Mouse (Mus musculus) liver, embryonic 15.5 days (tissue): Measurements from ENCODE around the gene Parg. TPM values are rescaled to one million over a fixed set of nuclear protein-coding genes. Genes with fewer than 3 reads are reported as not detected.
"Not testable (repeated sequence)": the region's sequence is repeated elsewhere in the genome, so short reads cannot be mapped to it uniquely, and the experiment has no call there.

ENCODE experiments used
- ATAC-seq: fragments of 200-750 bp; cut with Nextera tagmentation; 2 replicates; pipeline ENCODE4 v1.8.0; 2017; ENCODE audit warnings: moderate number of reproducible peaks, mild to moderate bottlenecking, moderate library complexity; ENCODE audit not compliant: insufficient read depth
- H3K27ac ChIP-seq: fragments of 300-500 bp; sonication (generic); replicated peaks from 2 replicates; pipeline ENCODE4 v1.5.1; 2015; ENCODE audit warnings: mild to moderate bottlenecking, inconsistent platforms
- H3K27me3 ChIP-seq: fragments of 300-500 bp; sonication (generic); 2 replicates; pipeline ENCODE4 v1.6.1; 2015; ENCODE audit warnings: mild to moderate bottlenecking, inconsistent platforms
- H3K36me3 ChIP-seq: fragments of 300-500 bp; sonication (generic); replicated peaks from 2 replicates; pipeline ENCODE4 v1.6.1; 2015; ENCODE audit warnings: moderate library complexity, mild to moderate bottlenecking, inconsistent platforms
- H3K4me1 ChIP-seq: fragments of 300-500 bp; sonication (generic); replicated peaks from 2 replicates; pipeline ENCODE4 v1.6.1; 2015; ENCODE audit warnings: inconsistent platforms
- H3K4me2 ChIP-seq: fragments of 300-500 bp; sonication (generic); 2 replicates; pipeline ENCODE4 v1.6.1; 2015; ENCODE audit warnings: moderate library complexity, mild to moderate bottlenecking, inconsistent platforms
- H3K4me3 ChIP-seq: fragments of 300-500 bp; sonication (generic); replicated peaks from 2 replicates; pipeline ENCODE4 v1.5.1; 2015; ENCODE audit warnings: mild to moderate bottlenecking, inconsistent platforms
- H3K9ac ChIP-seq: fragments of 300-500 bp; sonication (generic); 2 replicates; pipeline ENCODE4 v1.6.1; 2015; ENCODE audit warnings: moderate library complexity, mild to moderate bottlenecking, inconsistent platforms
- H3K9me3 ChIP-seq: fragments of 300-500 bp; sonication (generic); replicated peaks from 2 replicates; pipeline ENCODE4 v1.6.1; 2016; ENCODE audit warnings: inconsistent platforms
- WGBS: fragments of 180-500 bp; shearing (Covaris S2); methylation state at CpG from one replicate; pipeline ENCODE4 v1.1.7; 2015; ENCODE audit warnings: mixed read lengths; ENCODE audit not compliant: insufficient replicate concordance; 5-methylcytosine and 5-hydroxymethylcytosine counted together
- polyA plus RNA-seq: library from polyadenylated mRNA; unstranded; fragments of >200 nt; fragmentation: Nextera tagmentation; extraction: Ambion mirVana; gene quantifications from 2 replicates; pipeline ENCODE4 v1.2.1, GENCODE M21; 2015

The Parg gene
- polyA plus RNA-seq, 1 experiment from 2014 or later = 13.0 TPM

DNA sequence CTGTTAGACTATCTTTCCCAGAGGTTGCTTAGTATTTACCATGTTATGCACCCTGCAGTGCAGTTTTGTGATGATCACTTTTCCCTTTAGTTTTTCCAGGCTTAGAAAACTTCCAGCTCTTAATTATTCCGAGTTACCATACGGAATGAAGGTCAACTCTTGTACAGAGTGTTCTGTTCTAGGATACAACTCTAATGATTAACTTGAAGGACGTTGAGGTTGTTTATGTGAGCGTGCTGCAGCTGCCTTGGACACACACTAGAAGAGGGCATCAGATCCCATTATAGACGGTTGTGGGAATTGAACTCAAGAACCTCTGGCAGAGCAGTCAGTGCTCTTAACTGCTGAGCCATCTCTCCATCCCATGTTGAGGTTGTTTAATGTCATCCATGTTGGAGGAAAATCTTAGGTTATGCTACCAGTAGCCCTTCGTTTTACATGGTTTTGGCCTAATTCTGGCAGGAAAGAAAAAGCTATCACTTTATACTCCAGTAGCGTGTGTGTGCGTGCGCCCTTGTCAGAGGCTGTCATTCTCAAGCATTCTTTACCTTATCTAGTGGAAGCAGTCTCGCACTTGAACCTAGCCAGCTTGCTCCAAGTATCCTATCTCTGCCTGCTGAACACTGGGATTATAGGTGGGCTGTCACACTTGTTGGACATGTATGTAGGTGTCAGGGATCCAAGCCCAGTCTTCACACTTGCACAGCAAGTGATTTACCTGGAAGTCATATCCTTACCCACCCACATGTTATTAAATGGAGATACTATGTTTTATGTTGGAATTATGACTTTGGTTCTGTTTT lies 22.2 kb upstream of the Parg start:
- Histone ChIP-seq H3K27me3 (no peaks in the 10 kb centered on the region), H3K36me3 (peaks cover 78% of the 10 kb centered on the region), H3K4me2 (no peak overlapping the region), H3K4me1 (peaks cover 6% of the 10 kb centered on the region), H3K27ac (no peak overlapping the region; the same call in 1 of the 2 replicates), H3K4me3 (no peak overlapping the region), H3K9ac (no peak overlapping the region), H3K9me3 (no peaks in the 10 kb centered on the region)
- WGBS = 64% methylated on average over 10 of the region's 10 CpGs
- peak; percentile 41 for ATAC-seq

DNA sequence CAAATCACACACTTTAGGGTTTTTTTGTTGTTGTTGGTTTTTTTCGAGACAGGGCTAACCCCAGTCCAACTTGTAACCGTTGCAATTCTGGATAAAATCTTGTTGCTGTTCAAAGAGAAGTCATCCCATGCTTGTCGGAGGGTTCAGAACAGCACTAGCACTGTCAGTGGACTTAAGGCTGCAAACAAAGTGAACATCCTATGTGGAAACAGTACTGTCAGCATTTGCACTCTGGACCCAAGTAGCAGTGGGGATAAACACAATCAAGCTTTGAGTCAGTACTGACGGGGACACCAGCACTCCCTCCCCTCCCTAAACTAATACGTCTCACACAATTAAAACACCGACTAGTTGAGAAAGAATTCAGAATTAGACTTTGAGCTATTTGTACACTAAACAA lies 20.9 kb upstream of the Parg start:
- peaks cover 78% of the 10 kb centered on the region for H3K36me3 ChIP-seq
- H3K4me2 ChIP-seq = no peak overlapping the region
- no peak; the same call in 1 of the 2 replicates for ATAC-seq
- H3K27ac ChIP-seq = no peak overlapping the region
- no peaks in the 10 kb centered on the region for H3K27me3 ChIP-seq
- 74% methylated on average over 6 of the region's 6 CpGs for WGBS
- no peak overlapping the region for H3K9ac ChIP-seq
- no peaks in the 10 kb centered on the region for H3K9me3 ChIP-seq
- peaks cover 6% of the 10 kb centered on the region; the same call in 1 of the 2 replicates for H3K4me1 ChIP-seq
- H3K4me3 ChIP-seq = no peak overlapping the region

DNA sequence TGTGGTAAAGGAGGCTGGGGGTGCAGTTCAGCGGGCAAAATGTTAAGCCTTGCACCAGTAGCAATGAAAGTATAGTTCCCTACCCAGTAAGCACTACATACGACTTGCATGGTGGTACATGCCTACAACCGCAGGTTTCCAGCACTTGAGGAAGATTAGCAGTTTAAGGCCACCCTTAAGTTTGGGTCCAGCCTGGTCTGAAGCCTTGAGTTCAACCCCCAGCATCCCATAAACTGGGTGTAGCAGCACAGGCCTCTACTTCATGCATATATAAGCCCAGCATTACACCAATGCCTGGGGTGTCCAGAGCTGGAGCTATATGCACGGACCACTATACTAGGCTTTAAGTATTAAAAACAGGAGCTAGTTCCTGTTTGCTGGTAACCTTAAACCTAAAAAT lies 17.9 kb upstream of the Parg start:
- no peak overlapping the region for H3K9ac ChIP-seq
- no peaks in the 10 kb centered on the region for H3K27me3 ChIP-seq
- H3K36me3 ChIP-seq = peaks cover 93% of the 10 kb centered on the region
- no peak overlapping the region for H3K4me2 ChIP-seq
- H3K4me3 ChIP-seq = no peak overlapping the region
- no peak for ATAC-seq
- peaks cover 6% of the 10 kb centered on the region; the same call in 1 of the 2 replicates for H3K4me1 ChIP-seq
- no peaks in the 10 kb centered on the region for H3K9me3 ChIP-seq
- WGBS = 88% methylated on average over 4 of the region's 4 CpGs
- H3K27ac ChIP-seq = no peak overlapping the region

DNA sequence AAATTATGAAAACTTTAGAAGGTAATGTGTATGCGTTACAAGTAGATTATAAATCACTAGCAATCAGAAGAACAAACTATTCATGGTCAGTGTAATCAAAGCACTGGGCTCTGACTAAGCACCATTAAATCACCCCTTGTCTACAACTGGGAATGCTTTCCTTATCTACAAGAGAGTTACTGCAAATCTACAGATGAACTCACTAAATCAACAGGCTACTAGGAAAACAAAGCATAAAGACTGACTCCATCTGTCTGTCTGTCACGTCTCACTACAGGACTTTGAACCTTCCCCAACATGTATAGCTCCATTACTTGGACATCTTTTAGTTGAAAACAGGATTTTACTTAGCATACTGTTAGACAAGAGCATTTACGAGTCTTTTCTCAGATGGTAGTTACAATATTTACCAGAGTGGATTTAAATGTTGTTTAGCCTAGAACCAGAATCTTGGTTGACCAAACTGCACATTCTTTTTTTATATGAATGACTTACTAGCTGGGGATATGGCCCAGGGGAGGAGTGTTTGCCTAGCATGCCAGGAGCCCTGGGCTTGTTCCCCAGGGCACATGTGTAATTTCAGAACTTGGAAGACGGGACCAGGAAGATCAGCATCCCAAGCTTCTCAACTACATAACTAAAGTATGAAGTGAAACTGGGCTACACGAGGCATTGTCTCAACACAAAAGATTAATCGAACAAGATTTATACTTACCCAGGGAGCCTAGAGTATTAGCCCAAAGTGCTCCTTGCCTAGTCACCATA lies 10.9 kb upstream of the Parg start:
- Histone ChIP-seq H3K4me3 (no peak overlapping the region), H3K4me2 (no peak overlapping the region), H3K27me3 (no peaks in the 10 kb centered on the region), H3K4me1 (peaks cover 7% of the 10 kb centered on the region), H3K9me3 (no peaks in the 10 kb centered on the region), H3K27ac (peak overlapping the region; percentile 45), H3K9ac (no peak overlapping the region), H3K36me3 (peaks cover 81% of the 10 kb centered on the region)
- ATAC-seq = peak; percentile 67
- 75% methylated on average over 6 of the region's 6 CpGs for WGBS

DNA sequence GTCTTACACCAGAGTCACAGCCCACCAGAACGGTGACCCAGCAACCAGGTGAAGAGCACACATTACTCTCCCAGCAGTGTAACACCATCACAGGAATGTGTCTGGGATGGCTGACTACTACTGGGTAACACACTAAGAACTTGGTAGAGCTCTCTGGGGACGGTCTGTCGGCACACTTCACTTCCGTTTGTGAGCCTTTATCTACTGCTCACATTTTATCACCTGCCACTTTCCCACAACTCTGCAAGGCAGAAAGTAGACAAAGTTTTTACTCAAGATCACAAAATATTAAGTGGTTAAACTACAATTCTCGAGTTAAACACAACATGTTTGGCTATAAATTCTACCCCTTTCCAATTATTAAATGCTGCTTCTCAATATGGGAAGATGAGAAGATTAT lies 9.8 kb upstream of the Parg start:
- no peaks in the 10 kb centered on the region for H3K27me3 ChIP-seq
- no peaks in the 10 kb centered on the region for H3K9me3 ChIP-seq
- H3K36me3 ChIP-seq = peaks cover 72% of the 10 kb centered on the region
- 54% methylated on average over 5 of the region's 5 CpGs for WGBS
- H3K4me3 ChIP-seq = no peak overlapping the region
- H3K4me2 ChIP-seq = no peak overlapping the region
- peaks cover 7% of the 10 kb centered on the region for H3K4me1 ChIP-seq
- H3K9ac ChIP-seq = no peak overlapping the region
- H3K27ac ChIP-seq = peak overlapping the region; percentile 26; the same call in 1 of the 2 replicates
- no peak for ATAC-seq

DNA sequence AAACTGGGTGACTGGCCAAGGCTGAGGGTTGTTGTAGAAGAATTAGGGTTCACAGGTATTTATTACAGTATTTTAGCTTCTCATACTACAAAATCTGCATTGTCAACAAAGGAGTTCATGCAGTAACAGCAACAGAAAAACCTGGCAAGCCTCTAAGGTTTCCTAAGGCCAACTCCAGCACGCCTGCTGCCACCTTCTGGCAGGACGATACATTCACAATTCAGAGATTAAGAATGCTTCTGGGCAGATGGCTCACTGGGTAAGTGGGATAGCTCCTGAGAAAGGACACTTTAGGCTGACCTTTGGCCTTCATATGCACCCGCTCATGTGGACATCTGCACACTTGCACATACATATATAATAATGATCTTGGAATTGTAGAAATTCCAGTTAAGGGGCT lies 9.3 kb upstream of the Parg start:
- H3K9ac ChIP-seq = no peak overlapping the region
- ATAC-seq = peak; percentile 32; the same call in 1 of the 2 replicates
- no peak overlapping the region for H3K4me2 ChIP-seq
- H3K27me3 ChIP-seq = no peaks in the 10 kb centered on the region
- H3K4me3 ChIP-seq = no peak overlapping the region
- H3K4me1 ChIP-seq = peaks cover 7% of the 10 kb centered on the region
- H3K27ac ChIP-seq = no peak overlapping the region
- WGBS = 35% methylated on average over 3 of the region's 3 CpGs
- no peaks in the 10 kb centered on the region for H3K9me3 ChIP-seq
- H3K36me3 ChIP-seq = peaks cover 72% of the 10 kb centered on the region

DNA sequence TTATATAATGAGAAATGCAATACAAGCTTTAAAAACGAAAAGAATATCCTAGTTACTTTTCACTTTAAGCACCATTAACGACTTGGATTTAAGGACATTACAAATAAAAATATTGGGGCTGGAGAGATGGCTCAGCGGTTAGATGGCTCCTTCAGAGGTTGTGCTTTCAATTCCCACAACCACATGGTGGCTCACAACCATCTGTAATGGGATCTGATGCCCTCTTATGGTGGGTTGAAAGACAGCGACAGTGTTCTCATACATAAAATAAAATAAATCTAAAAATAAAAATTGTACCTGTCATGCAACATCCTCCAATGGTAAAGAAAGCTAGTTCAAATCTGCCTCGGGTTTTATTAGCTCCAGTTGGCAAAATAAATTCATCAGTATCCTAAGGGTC lies 8.2 kb upstream of the Parg start:
- not testable (repeated sequence) for H3K27me3 ChIP-seq, H3K4me2 ChIP-seq, ATAC-seq, H3K4me3 ChIP-seq, H3K27ac ChIP-seq, H3K9me3 ChIP-seq, H3K9ac ChIP-seq, H3K4me1 ChIP-seq
- H3K36me3 ChIP-seq = peaks cover 70% of the 10 kb centered on the region
- WGBS = 67% methylated on average over 5 of the region's 5 CpGs

DNA sequence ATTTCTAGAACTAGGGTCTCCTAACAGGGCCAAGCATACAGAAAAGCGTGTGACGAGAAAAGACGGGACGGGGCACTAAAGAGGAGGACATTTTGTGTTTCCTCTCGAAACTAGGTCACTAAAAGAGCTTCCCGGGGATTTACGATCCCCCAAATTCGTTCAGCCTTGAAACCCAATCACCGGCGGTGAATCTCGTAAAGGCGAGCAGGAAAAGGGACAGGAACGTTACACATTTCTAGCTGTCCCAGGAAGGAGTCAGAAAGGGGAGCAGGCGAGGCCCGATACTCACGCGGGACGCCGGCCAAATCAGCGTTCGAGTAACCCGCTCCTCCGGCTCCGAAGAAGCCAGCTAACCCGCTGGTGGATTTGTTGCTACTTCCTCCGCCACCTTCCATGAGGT lies 395 bp upstream of the Parg start:
- Histone ChIP-seq H3K4me2 (peak overlapping the region; percentile 88), H3K4me3 (peak overlapping the region; percentile 100), H3K9me3 (no peaks in the 10 kb centered on the region), H3K36me3 (peaks cover 32% of the 10 kb centered on the region), H3K4me1 (peaks cover 30% of the 10 kb centered on the region), H3K27ac (peak overlapping the region; percentile 85), H3K9ac (peak overlapping the region; percentile 98), H3K27me3 (no peaks in the 10 kb centered on the region)
- ATAC-seq = peak; percentile 41
- under 1% methylated on average over 24 of the region's 26 CpGs for WGBS

DNA sequence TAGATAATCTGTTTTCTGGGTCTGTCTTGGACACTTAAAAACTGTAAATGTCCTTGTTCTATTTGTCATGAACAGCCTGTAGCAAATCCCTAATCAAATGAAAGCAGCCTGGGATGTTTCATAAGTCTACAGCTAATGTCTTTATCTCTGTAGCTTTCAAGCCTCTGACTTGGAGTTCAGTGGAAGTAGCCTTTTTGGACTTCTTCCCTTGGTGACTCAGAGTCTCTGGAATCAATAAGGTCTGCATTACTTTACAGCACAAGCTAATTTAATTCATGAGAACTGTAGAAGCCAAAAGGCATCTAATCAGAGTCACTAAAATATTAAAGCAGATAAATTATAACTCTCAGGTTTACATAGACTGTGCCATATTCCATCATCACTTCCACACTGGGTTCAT lies 24.9 kb downstream of the Parg start:
- ATAC-seq = no peak
- no peak overlapping the region for H3K4me3 ChIP-seq
- no peak overlapping the region for H3K4me2 ChIP-seq

DNA sequence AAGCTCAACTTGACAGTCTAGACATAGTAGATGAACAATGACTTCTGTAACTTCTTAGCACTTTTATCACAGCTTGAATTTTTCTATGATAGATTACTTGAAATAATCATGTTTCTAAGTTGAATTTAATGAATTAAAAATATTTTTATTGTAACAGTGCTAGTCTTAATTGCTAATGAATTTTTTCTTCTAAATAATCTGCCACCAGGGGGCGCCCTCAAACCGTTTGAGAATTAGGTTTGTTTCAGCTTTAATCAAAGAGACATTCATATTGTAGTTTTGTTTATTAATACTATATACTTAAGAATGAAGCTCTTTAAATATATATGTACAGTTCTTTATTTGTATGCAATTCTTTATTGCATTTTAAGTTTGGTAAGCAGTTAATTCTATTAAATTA lies 27.2 kb downstream of the Parg start:
- 1% methylated on average over 2 of the region's 2 CpGs for WGBS
- no peak for ATAC-seq
- H3K9me3 ChIP-seq = no peaks in the 10 kb centered on the region
- H3K36me3 ChIP-seq = 0 out of 2 replicates have a peak, but pooled peaks cover 10% of the 10 kb centered on the region
- H3K4me3 ChIP-seq = no peak overlapping the region
- no peak overlapping the region for H3K4me2 ChIP-seq
- H3K27me3 ChIP-seq = no peaks in the 10 kb centered on the region
- H3K27ac ChIP-seq = no peak overlapping the region
- no peaks in the 10 kb centered on the region for H3K4me1 ChIP-seq
- no peak overlapping the region for H3K9ac ChIP-seq

More for the DNA sequence above, 24.9 kb downstream of the Parg start:
- Histone ChIP-seq H3K27me3 (no peaks in the 10 kb centered on the region), H3K9me3 (no peaks in the 10 kb centered on the region), H3K4me1 (no peaks in the 10 kb centered on the region), H3K9ac (no peak overlapping the region), H3K27ac (no peak overlapping the region), H3K36me3 (0 out of 2 replicates have a peak, but pooled peaks cover 12% of the 10 kb centered on the region)

DNA sequence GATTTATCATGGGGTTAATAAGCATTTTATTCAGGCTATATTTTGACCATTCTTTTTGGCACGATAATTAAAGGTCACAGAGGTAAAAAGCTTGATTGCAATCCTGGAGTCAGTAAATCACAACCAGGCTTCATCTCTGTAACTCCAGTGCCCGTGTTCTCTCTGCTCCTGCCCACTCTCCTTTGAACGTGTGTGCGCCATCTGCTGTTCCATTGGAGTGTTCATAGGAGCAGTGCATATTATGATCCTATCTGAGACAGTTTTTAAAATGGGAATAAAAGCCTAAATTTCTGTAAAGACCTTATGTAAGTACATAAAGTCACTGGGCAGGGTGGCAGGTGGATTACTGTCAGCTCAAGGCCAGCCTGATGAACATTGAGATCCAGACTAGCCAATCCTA lies 40.7 kb downstream of the Parg start:
- no peak for ATAC-seq
- no peak overlapping the region for H3K9ac ChIP-seq
- no peak overlapping the region for H3K4me3 ChIP-seq
- no peak overlapping the region for H3K4me2 ChIP-seq
- H3K9me3 ChIP-seq = no peaks in the 10 kb centered on the region
- no peak overlapping the region for H3K27ac ChIP-seq
- 81% methylated on average over 4 of the region's 4 CpGs for WGBS
- no peaks in the 10 kb centered on the region for H3K27me3 ChIP-seq
- H3K4me1 ChIP-seq = no peaks in the 10 kb centered on the region
- H3K36me3 ChIP-seq = peaks cover 36% of the 10 kb centered on the region
